Mouse (Mus musculus) inflammation-experienced regulatory T-cells, adult 6 months (primary cell): ENCODE measurements around the gene Creld1. TPM values are rescaled to one million over a fixed set of nuclear protein-coding genes. Genes with fewer than 3 reads are reported as not detected.

Experiments used
- ATAC-seq: one replicate; pipeline ENCODE4 v1.8.0; 2017
- polyA plus RNA-seq, 3 experiments: library from polyadenylated mRNA; unstranded; fragments of 100-300 nt; shearing (Covaris generic); gene quantifications; one replicate each; pipeline ENCODE4 v1.2.1; 2017

The Creld1 gene
- polyA plus RNA-seq, 3 experiments from 2014 or later: 6.1 to 9.2 (median 8.1) TPM

DNA sequence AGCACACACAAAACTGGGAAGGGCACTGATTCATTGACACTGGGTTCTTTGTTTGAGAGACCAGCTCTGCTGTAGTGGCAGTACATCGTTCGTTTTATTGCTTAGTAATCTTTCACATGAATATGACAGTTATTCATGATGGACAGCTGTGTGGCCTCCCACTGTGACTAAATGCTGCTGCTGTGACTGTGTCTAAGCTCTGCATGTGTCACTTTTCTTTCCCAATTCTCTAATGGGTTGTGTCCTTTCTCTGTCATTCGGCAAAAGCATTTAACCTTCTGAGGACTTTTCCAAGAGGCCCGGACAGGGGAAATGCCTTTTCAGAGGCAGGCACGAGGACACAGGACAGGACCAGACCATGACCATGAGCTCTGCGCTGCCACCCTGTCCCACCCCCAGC is 30.8 kb downstream of the Creld1 start:
- ATAC-seq: no peak

DNA sequence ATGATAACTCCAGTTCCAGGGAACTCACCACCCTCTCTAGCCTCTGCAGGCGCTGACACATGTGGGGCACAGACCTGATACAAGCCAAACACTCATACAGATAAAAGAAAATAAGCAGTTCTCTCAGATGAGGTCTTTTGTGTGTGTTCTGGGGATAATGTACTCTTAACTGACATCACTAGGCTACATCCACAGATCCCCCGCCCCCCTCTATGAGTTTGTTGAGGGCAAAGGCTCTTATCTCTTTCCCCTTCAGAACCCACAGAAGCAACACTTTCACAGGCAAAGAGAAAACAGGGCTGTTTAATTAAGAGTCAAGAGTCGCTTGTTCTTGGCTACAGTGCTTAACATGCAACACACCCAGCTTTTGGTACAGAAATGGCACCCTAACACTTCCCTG is 31.5 kb downstream of the Creld1 start:
- no peak for ATAC-seq

DNA sequence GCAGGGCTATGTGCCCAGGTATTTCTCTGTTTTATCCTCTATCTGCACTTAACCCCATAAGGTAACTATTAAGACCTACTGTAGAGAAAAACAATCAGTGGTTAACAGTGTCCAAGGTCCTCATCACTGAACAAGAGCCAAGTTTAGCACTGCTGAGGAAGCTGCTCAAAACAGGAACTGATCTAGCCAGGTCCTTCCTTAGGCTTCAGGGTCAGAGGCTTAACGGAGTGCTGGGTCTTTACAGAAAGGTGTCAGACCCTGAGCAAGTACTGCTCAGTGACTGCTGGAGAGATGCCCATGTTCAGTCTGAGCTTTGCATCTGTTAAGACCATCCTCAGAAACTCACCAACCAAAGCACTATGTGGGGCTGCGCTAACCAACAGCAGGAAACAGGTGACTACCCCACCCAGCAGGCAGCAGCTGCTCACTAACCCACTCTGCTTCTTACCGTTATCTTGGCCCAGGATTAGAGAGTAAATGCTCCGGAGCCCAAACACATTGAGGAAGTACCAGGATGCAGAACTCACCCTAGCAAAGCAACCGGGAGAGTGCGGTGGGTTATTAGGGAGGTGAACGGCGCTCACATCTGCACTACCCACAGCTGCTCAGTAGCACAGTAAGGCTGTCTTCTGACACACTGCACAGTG is 34.5 kb downstream of the Creld1 start:
- no peak for ATAC-seq

DNA sequence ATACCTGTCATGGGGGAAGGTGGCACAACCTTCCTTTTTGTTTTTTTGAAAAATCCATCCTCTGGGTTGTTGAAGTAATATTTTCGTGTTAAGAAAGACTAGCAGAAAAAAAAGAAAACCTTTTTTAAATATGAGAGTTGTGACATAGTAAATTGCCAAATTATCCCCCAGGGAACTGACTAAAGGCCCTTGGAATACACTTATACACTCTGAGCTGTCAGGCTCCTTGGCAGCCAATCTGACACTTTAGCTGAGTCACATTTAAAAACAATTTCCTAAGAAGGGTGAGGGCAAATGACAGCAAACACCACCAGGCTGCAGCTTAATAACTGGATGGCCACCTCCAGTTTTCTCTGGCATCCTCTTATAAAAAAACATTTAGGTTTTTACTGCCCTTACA is 39.2 kb downstream of the Creld1 start:
- no peak for ATAC-seq

DNA sequence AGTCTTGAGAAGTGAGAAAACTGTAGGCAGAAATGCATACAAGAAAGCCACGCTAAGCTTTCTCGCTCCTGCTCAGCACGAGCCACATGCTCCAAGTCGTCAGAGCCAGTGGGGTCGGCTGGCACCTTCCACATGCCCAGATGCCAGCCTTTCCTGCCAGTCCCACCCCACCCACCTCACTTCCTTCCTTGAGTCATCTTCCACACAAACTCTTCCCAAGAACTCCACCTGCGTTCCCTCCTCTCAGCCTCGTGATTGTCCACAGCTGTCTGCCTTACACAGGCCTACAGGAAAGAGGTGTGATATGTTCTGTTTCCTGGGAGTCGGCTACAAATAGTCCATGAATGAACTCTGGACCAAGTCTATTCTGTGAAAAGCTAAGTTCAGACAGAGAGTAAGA is 40.3 kb downstream of the Creld1 start:
- ATAC-seq: no peak

GRCm38 (mm10) chr6:113530932-113531839 is 48.1 kb downstream of the Creld1 start, which contains the start of the genes Emc3 and Fancd2:
Gene Emc3 (minus strand): TSS chr6:113531652.
Gene Fancd2 (plus strand): TSS chr6:113531682.
- peak; percentile 92 for ATAC-seq

DNA sequence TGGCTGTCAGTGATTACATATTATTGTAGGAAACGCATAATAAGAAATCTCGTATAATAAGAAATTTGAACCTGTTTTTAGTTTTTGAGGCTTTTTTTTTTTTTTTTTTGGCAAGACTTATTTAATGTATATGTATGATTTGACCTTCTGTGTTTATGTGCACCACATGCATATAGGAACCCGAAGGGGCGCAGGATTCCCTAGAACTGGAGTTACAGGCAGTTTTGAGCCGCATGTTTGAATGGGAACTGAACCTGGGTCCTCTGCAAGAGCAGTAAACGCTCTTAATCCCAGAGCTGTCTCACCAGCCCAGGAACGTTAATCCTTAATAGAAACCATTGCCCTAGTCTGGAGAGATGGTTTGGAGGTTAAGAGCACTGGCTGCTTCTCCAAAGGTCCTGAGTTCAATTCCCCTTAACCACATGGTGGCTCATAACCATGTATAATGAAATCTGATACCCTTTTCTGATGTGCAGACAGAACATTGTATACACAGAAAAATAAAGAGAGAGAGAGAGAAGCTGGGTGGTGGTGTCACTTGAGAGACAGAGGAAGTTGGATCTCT is 48.8 kb downstream of the Creld1 start:
- ATAC-seq: no peak

DNA sequence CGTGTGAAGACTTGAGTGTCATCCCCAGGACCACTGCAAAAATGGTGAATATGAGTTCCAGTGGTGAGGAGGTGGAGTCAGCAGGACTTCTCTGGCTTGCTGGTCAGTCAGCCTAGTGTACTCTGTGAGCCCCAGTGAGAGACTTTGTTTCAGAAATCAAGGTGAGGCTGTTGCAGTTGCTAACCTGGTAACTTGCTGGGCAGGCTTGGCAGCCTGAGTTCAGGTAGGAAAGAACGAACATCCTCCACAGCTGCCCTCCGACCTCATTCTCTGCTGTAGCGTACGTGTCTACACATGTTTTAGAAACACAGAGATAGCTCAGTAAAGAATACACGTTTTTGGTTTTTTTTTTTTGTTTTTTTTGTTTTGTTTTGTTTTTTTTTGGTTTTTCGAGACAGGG is 51.8 kb downstream of the Creld1 start:
- no peak for ATAC-seq

DNA sequence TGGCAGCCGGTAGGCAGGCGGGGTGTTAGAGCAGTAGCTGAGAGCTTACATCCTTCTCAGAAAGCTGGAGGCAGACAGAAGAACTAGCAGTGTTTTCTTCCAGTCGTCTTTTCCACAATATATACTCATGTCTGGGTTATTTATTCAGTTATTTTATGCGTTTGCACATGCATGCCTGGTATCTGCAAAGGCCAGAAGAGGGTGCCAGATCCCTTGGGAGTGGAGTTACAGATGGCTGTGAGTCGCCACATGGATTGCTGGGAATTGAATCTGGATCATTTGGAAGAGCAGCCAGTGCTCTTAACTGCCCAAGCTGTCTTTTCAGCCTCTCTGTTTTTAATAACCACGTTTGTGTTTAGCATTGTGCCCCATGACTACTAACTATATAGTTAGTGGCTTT is 58.5 kb downstream of the Creld1 start:
- ATAC-seq: no peak

Other genes starting within 250 kb of the Creld1 start
- gene Mtmr14, start 245.5 kb upstream of the Creld1 start, polyA plus RNA-seq: 10 to 100 TPM; 12.0 to 18.4 (median 16.2) TPM
- under 1 TPM in 2 of 3 experiments, not detected in 1; 0.21 to 0.22 TPM for gene Cpne9, start 201.0 kb upstream of the Creld1 start, polyA plus RNA-seq
- 10 to 100 TPM in 2 of 3 experiments, 1 to 10 TPM in 1; 9.2 to 15.3 (median 13.7) TPM for gene Brpf1, start 176.2 kb upstream of the Creld1 start, polyA plus RNA-seq
- gene Ogg1, start 156.3 kb upstream of the Creld1 start, polyA plus RNA-seq: 10 to 100 TPM; 12.7 to 23.8 (median 20.9) TPM
- gene Camk1, start 139.3 kb upstream of the Creld1 start, polyA plus RNA-seq: 1 to 10 TPM; 1.3 to 2.6 (median 2.2) TPM
- gene Tada3, start 105.4 kb upstream of the Creld1 start, polyA plus RNA-seq: 10 to 100 TPM; 27.5 to 44.5 (median 43.3) TPM
- 100 to 1,000 TPM; 516 to 980 (median 581) TPM for gene Arpc4, start 105.2 kb upstream of the Creld1 start, polyA plus RNA-seq
- 10 to 100 TPM in 2 of 3 experiments, 1 to 10 TPM in 1; 6.6 to 18.5 (median 16.4) TPM for gene Ttll3, start 94.0 kb upstream of the Creld1 start, polyA plus RNA-seq
- gene Rpusd3, start 64.0 kb upstream of the Creld1 start, polyA plus RNA-seq: 10 to 100 TPM in 2 of 3 experiments, 1 to 10 TPM in 1; 6.5 to 13.4 (median 12.0) TPM
- gene Cidec, start 47.5 kb upstream of the Creld1 start, polyA plus RNA-seq: not detected
- 10 to 100 TPM; 50.3 to 60.1 (median 56.3) TPM for gene Jagn1, start 40.7 kb upstream of the Creld1 start, polyA plus RNA-seq
- 1 to 10 TPM in 2 of 3 experiments, under 1 TPM in 1; 0.69 to 8.2 (median 1.9) TPM for gene Il17re, start 24.8 kb upstream of the Creld1 start, polyA plus RNA-seq
- gene Il17rc, start 11.9 kb upstream of the Creld1 start, polyA plus RNA-seq: under 1 TPM in 2 of 3 experiments, not detected in 1; 0.32 to 0.47 TPM
- gene Prrt3, start 18.6 kb downstream of the Creld1 start, polyA plus RNA-seq: under 1 TPM in 1 of 3 experiments, not detected in 2; 0.17 TPM
- gene Emc3, start 48.4 kb downstream of the Creld1 start, polyA plus RNA-seq: 10 to 100 TPM; 57.0 to 69.1 (median 62.4) TPM
- gene Fancd2, start 48.4 kb downstream of the Creld1 start, polyA plus RNA-seq: 1 to 10 TPM; 1.4 to 9.7 (median 2.0) TPM
- not detected for gene Fancd2os, start 117.4 kb downstream of the Creld1 start, polyA plus RNA-seq
- gene Brk1, start 121.5 kb downstream of the Creld1 start, polyA plus RNA-seq: 100 to 1,000 TPM; 274 to 315 (median 285) TPM
- gene Vhl, start 140.7 kb downstream of the Creld1 start, polyA plus RNA-seq: 10 to 100 TPM in 2 of 3 experiments, 1 to 10 TPM in 1; 9.9 to 12.3 (median 12.0) TPM
- 10 to 100 TPM; 18.1 to 35.7 (median 21.5) TPM for gene Irak2, start 155.2 kb downstream of the Creld1 start, polyA plus RNA-seq
- gene Tatdn2, start 213.8 kb downstream of the Creld1 start, polyA plus RNA-seq: 1 to 10 TPM; 3.2 to 7.7 (median 7.5) TPM
- under 1 TPM in 2 of 3 experiments, not detected in 1; 0.64 to 0.73 TPM for gene Ghrl, start 236.6 kb downstream of the Creld1 start, polyA plus RNA-seq